Comparison of ENCODE assay signal across 7 mouse cellular contexts in the genomic region with DNA sequence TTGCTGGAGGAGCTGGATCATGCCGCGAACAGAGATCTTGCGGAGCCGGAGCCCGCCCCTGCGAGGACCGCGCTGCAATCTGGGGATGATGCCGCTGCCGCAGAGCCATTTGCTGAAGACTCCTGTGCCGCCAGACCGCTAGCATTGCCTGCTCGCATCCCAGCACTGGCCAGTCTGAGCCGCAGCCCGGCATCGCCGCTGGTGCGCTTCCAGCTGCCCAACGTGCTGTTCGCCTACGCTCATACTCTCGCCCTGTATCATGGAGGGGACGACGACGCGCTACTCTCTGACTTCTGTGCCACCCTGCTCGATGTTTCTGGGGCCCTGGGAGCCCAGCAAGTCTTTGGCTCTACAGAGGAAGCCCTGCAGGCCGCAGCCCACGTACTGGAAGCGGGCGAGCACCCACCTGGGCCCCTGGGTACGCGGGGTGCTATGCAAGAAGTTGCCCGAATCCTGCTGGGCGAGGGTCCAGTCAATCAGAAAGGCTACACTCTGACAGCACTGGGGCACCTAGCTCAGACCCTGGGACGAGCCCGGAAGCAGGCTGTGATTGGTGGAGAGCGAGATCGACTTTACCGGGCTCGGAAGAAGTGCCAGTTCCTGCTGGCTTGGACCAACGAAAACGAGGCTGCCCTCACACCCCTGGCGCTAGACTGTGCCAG. TPM values are rescaled to one million over a fixed set of nuclear protein-coding genes. Genes with fewer than 3 reads are reported as not detected.
DNase-seq lines count a peak whose midpoint lies in the region; ATAC-seq and TF ChIP-seq lines count a peak whose summit lies in the region.

No protein-coding gene starts in this region.

- peaks cover 8% of the 10 kb centered on the region; the same call in 1 of the 2 replicates for H3K4me1 ChIP-seq in spleen, adult 2 months (ENCODE audit: control insufficient read depth, insufficient read depth, insufficient read length)

- under 1% methylated on average over 44 of the region's 44 CpGs for WGBS in spleen, adult 2 months

- peak overlapping the region; percentile 89 for H3K27ac ChIP-seq in spleen, adult 2 months (ENCODE audit: insufficient read depth, low read length)

- no peaks in the 10 kb centered on the region for H3K27me3 ChIP-seq in spleen, adult 2 months (ENCODE audit: control insufficient read depth, insufficient read depth, low read length)

- H3K36me3 ChIP-seq in spleen, adult 2 months (ENCODE audit: control insufficient read depth, insufficient read depth, low read length) = peaks cover 4% of the 10 kb centered on the region

- H3K4me3 ChIP-seq in spleen, adult 2 months (ENCODE audit: extremely low read depth, insufficient read depth, insufficient read length) = peak overlapping the region; percentile 96

- intact Hi-C loops in left cerebral cortex, postnatal 4 days (cut with DNase I) = no loop called here

- TF ChIP-seq POLR2A in spleen, adult 2 months (IDR thresholded peaks at IDR 0.05; ENCODE audit: low read depth, low read length) = no peak

- TF ChIP-seq CTCF in spleen, adult 2 months (IDR thresholded peaks at IDR 0.05; ENCODE audit: extremely low read depth, insufficient read depth, insufficient read length, insufficient replicate concordance) = no peak

- DNase-seq in A20 (ENCODE audit: low read depth, low spot score) = peak; percentile 88
- peak; percentile 75 for DNase-seq in CD4-positive, CD25-positive, alpha-beta regulatory T cell, adult 2 months (ENCODE audit: low read depth, low spot score)
- peak; percentile 49 for DNase-seq in heart, postnatal 4 days
- DNase-seq in left cerebral cortex, postnatal 4 days = peak; percentile 64
- DNase-seq in spleen, adult 2 months (ENCODE audit: low read depth in 1 of 2, low spot score in 2 of 2) = peak in 1 of 2 experiments; percentile 69

- peak; percentile 46 for ATAC-seq in common myeloid progenitor, adult 5-6 weeks (replicated peaks; ENCODE audit: low read depth, poor library complexity, severe bottlenecking)
- peak; percentile 40 for ATAC-seq in megakaryocyte-erythroid progenitor cell, adult 5-6 weeks (replicated peaks; ENCODE audit: low FRiP score, low TSS enrichment, poor library complexity, severe bottlenecking)

RNA-seq across cellular contexts. Expression of gene Znhit2, which starts 0.8 kb away (rescaled TPM):
- 10.3 and 11.6 TPM in 2 replicates for total RNA-seq in common myeloid progenitor, adult 5-6 weeks (2017)
- 10 to 100 TPM; 16.2 to 16.7 TPM for total RNA-seq in heart, postnatal 4 days (2021)
- total RNA-seq in left cerebral cortex, postnatal 4 days (2021) = 10 to 100 TPM; 25.1 to 27.5 TPM
- 11.5 and 16.7 TPM in 2 replicates for total RNA-seq in megakaryocyte-erythroid progenitor cell, adult 5-6 weeks (2014; fragmentation: Nextera tagmentation)
- total RNA-seq in megakaryocyte-erythroid progenitor cell, adult 5-6 weeks (2017) = 10.7 and 11.2 TPM in 2 replicates
- polyA plus RNA-seq in spleen, adult 2 months (2012; rRNA removed) = 38.5 and 61.3 TPM in 2 replicates

RNA-seq across cellular contexts. Expression of gene Fau, which starts 4.1 kb away (rescaled TPM):
- total RNA-seq in common myeloid progenitor, adult 5-6 weeks (2017) = 1,809 and 1,850 TPM in 2 replicates
- total RNA-seq in heart, postnatal 4 days (2021) = 100 to 1,000 TPM; 802 to 870 TPM
- 100 to 1,000 TPM; 874 to 875 TPM for total RNA-seq in left cerebral cortex, postnatal 4 days (2021)
- 2,866 and 2,996 TPM in 2 replicates for total RNA-seq in megakaryocyte-erythroid progenitor cell, adult 5-6 weeks (2014; fragmentation: Nextera tagmentation)
- total RNA-seq in megakaryocyte-erythroid progenitor cell, adult 5-6 weeks (2017) = 1,307 and 1,586 TPM in 2 replicates
- polyA plus RNA-seq in spleen, adult 2 months (2012; rRNA removed) = 1,884 and 3,019 TPM in 2 replicates

RNA-seq across cellular contexts. Expression of gene Mrpl49, which starts 4.2 kb away (rescaled TPM):
- 25.8 and 35.8 TPM in 2 replicates for total RNA-seq in common myeloid progenitor, adult 5-6 weeks (2017)
- total RNA-seq in heart, postnatal 4 days (2021) = 10 to 100 TPM; 37.8 to 41.7 TPM
- 10 to 100 TPM; 41.2 to 41.4 TPM for total RNA-seq in left cerebral cortex, postnatal 4 days (2021)
- total RNA-seq in megakaryocyte-erythroid progenitor cell, adult 5-6 weeks (2014; fragmentation: Nextera tagmentation) = 54.4 and 64.1 TPM in 2 replicates
- 33.6 and 41.0 TPM in 2 replicates for total RNA-seq in megakaryocyte-erythroid progenitor cell, adult 5-6 weeks (2017)
- polyA plus RNA-seq in spleen, adult 2 months (2012; rRNA removed) = 11.0 TPM in 2 replicates

RNA-seq across cellular contexts. Expression of gene Tm7sf2, which starts 6.4 kb away (rescaled TPM):
- total RNA-seq in common myeloid progenitor, adult 5-6 weeks (2017) = 4.9 and 5.9 TPM in 2 replicates
- 1 to 10 TPM; 5.0 to 5.9 TPM for total RNA-seq in heart, postnatal 4 days (2021)
- total RNA-seq in left cerebral cortex, postnatal 4 days (2021) = 10 to 100 TPM; 69.0 to 71.2 TPM
- total RNA-seq in megakaryocyte-erythroid progenitor cell, adult 5-6 weeks (2014; fragmentation: Nextera tagmentation) = 13.7 and 14.7 TPM in 2 replicates
- total RNA-seq in megakaryocyte-erythroid progenitor cell, adult 5-6 weeks (2017) = 3.6 and 4.8 TPM in 2 replicates
- 14.0 and 23.4 TPM in 2 replicates for polyA plus RNA-seq in spleen, adult 2 months (2012; rRNA removed)

RNA-seq across cellular contexts. Expression of gene Vps51, which starts 15.3 kb away (rescaled TPM):
- 43.1 and 54.1 TPM in 2 replicates for total RNA-seq in common myeloid progenitor, adult 5-6 weeks (2017)
- total RNA-seq in heart, postnatal 4 days (2021) = 10 to 100 TPM; 38.0 to 40.0 TPM
- total RNA-seq in left cerebral cortex, postnatal 4 days (2021) = 10 to 100 TPM; 96.6 to 96.8 TPM
- total RNA-seq in megakaryocyte-erythroid progenitor cell, adult 5-6 weeks (2014; fragmentation: Nextera tagmentation) = 45.2 and 61.4 TPM in 2 replicates
- 33.9 and 40.6 TPM in 2 replicates for total RNA-seq in megakaryocyte-erythroid progenitor cell, adult 5-6 weeks (2017)
- polyA plus RNA-seq in spleen, adult 2 months (2012; rRNA removed) = 72.9 and 85.0 TPM in 2 replicates
